Mouse (Mus musculus) testis, adult 2 months (tissue): Measurements from ENCODE around the gene Plac9a.

Source experiments
- CTCF ChIP-seq: fragments of 200-500 bp; IDR thresholded peaks from 2 replicates; pipeline ENCODE4 v1.5.1; 2012; ENCODE audit warnings: low read depth, mild to moderate bottlenecking, inconsistent platforms, low read length, moderate library complexity; ENCODE audit not compliant: control insufficient read depth, insufficient read depth, insufficient replicate concordance
- POLR2A ChIP-seq: fragments of 200-500 bp; IDR thresholded peaks from 2 replicates; pipeline ENCODE4 v1.6.1; 2012; ENCODE audit warnings: low read depth, mild to moderate bottlenecking, inconsistent platforms, low read length, moderate library complexity; ENCODE audit not compliant: control insufficient read depth

- TF ChIP-seq POLR2A (no peak), CTCF (no peak)
Measured at GRCm38 (mm10) chr14:25838411-25838810, 64.5 kb downstream of the Plac9a start.
